Mouse (Mus musculus) midbrain, embryonic 14.5 days (tissue): ENCODE measurements around the gene Hk3. TPM values are rescaled to one million over a fixed set of nuclear protein-coding genes. Genes with fewer than 3 reads are reported as not detected.
A peak's percentile ranks its signal among the peaks of the same experiment; 100 is the strongest.

Experiments
- ATAC-seq: fragments of 200-750 bp; cut with Nextera tagmentation; 2 replicates; pipeline ENCODE4 v1.8.0; 2017; ENCODE audit warnings: moderate number of reproducible peaks, moderate library complexity; ENCODE audit not compliant: low FRiP score, low TSS enrichment
- DNase-seq: peaks from one replicate; pipeline ENCODE4 v3.0.0-alpha.2; 2015
- H3K27ac ChIP-seq: fragments of 300-500 bp; sonication (generic); replicated peaks from 2 replicates; pipeline ENCODE4 v1.5.1; 2014; ENCODE audit warnings: mild to moderate bottlenecking, low read depth, low read length, moderate library complexity
- H3K27me3 ChIP-seq: fragments of 300-500 bp; sonication (generic); 2 replicates; pipeline ENCODE4 v1.6.1; 2014; ENCODE audit warnings: low read length, control low read depth, mixed read lengths; ENCODE audit not compliant: control insufficient read depth, insufficient read depth
- H3K36me3 ChIP-seq: fragments of 300-500 bp; sonication (generic); 2 replicates; pipeline ENCODE4 v1.6.1; 2014; ENCODE audit warnings: low read length, control low read depth; ENCODE audit not compliant: control insufficient read depth, insufficient read depth
- H3K4me1 ChIP-seq: fragments of 300-500 bp; sonication (generic); 2 replicates; pipeline ENCODE4 v1.6.1; 2014; ENCODE audit warnings: mild to moderate bottlenecking, antibody characterized with exemption, low read length, control low read depth; ENCODE audit not compliant: control insufficient read depth, insufficient read depth
- H3K4me2 ChIP-seq: fragments of 300-500 bp; sonication (generic); 2 replicates; pipeline ENCODE4 v1.6.1; 2014; ENCODE audit warnings: mild to moderate bottlenecking, low read length, moderate library complexity
- H3K4me3 ChIP-seq: fragments of 300-500 bp; sonication (generic); replicated peaks from 2 replicates; pipeline ENCODE4 v1.5.1; 2014; ENCODE audit warnings: low read depth, low read length
- H3K9ac ChIP-seq: fragments of 300-500 bp; sonication (generic); replicated peaks from 2 replicates; pipeline ENCODE4 v1.6.1; 2014; ENCODE audit warnings: mild to moderate bottlenecking, low read length, moderate library complexity
- H3K9me3 ChIP-seq: fragments of 300-500 bp; sonication (generic); 2 replicates; pipeline ENCODE4 v1.6.1; 2016; ENCODE audit warnings: low read length, control low read depth, mixed read lengths; ENCODE audit not compliant: control insufficient read depth
- WGBS: fragments of 180-500 bp; shearing (Covaris S2); extraction: QIAGEN DNeasy Blood & Tissue Kit; methylation state at CpG from one replicate; pipeline ENCODE4 v1.1.7; 2014; 5-methylcytosine and 5-hydroxymethylcytosine counted together
- polyA plus RNA-seq: library from polyadenylated mRNA; unstranded; fragments of >200 nt; fragmentation: Nextera tagmentation; extraction: Ambion mirVana; gene quantifications from 2 replicates; pipeline ENCODE4 v1.2.1, GENCODE M21; 2014

Gene Hk3
- polyA plus RNA-seq, 1 experiment from 2014 or later: 1.1 TPM

GRCm38 (mm10) chr13:54970521-54971247, 50.5 kb downstream of the Hk3 start:
- DNase-seq (no peak), ATAC-seq (no peak)
- H3K4me2 ChIP-seq: no peak overlapping the region
- H3K9me3 ChIP-seq: no peaks in the 10 kb centered on the region
- 0 out of 2 replicates have a peak, but pooled peaks cover 4% of the 10 kb centered on the region for H3K27me3 ChIP-seq
- no peaks in the 10 kb centered on the region for H3K36me3 ChIP-seq
- no peak overlapping the region; the same call in 1 of the 2 replicates for H3K9ac ChIP-seq
- no peak overlapping the region for H3K27ac ChIP-seq
- peaks cover 27% of the 10 kb centered on the region for H3K4me1 ChIP-seq
- 34% methylated on average over 14 of the region's 14 CpGs for WGBS
- H3K4me3 ChIP-seq: no peak overlapping the region

GRCm38 (mm10) chr13:54969513-54969912, 51.7 kb downstream of the Hk3 start:
- 0 out of 2 replicates have a peak, but pooled peaks cover 4% of the 10 kb centered on the region for H3K27me3 ChIP-seq
- ATAC-seq: no peak
- H3K4me2 ChIP-seq: no peak overlapping the region
- no peak overlapping the region for H3K9ac ChIP-seq
- no peak overlapping the region for H3K4me3 ChIP-seq
- H3K9me3 ChIP-seq: no peaks in the 10 kb centered on the region
- WGBS: 43% methylated on average over 9 of the region's 9 CpGs
- peaks cover 24% of the 10 kb centered on the region for H3K4me1 ChIP-seq
- no peak overlapping the region for H3K27ac ChIP-seq
- H3K36me3 ChIP-seq: no peaks in the 10 kb centered on the region
- no peak for DNase-seq

GRCm38 (mm10) chr13:54968636-54969035, 52.5 kb downstream of the Hk3 start:
- DNase-seq: no peak
- ATAC-seq: no peak
- Histone ChIP-seq H3K9ac (no peak overlapping the region), H3K4me3 (no peak overlapping the region), H3K4me2 (no peak overlapping the region), H3K36me3 (no peaks in the 10 kb centered on the region), H3K4me1 (peaks cover 24% of the 10 kb centered on the region), H3K27me3 (0 out of 2 replicates have a peak, but pooled peaks cover 10% of the 10 kb centered on the region), H3K27ac (no peak overlapping the region), H3K9me3 (no peaks in the 10 kb centered on the region)
- WGBS: 71% methylated on average over 5 of the region's 5 CpGs

- Histone ChIP-seq H3K4me3 (no peak overlapping the region), H3K4me2 (no peak overlapping the region), H3K27me3 (0 out of 2 replicates have a peak, but pooled peaks cover 10% of the 10 kb centered on the region), H3K9ac (peak overlapping the region; percentile 23; the same call in 1 of the 2 replicates), H3K36me3 (no peaks in the 10 kb centered on the region), H3K9me3 (no peaks in the 10 kb centered on the region), H3K4me1 (peaks cover 24% of the 10 kb centered on the region), H3K27ac (peak overlapping the region; percentile 41)
- ATAC-seq (no peak), DNase-seq (no peak)
- WGBS: 12% methylated on average over 11 of the region's 11 CpGs
Measured at GRCm38 (mm10) chr13:54967501-54967900, 53.7 kb downstream of the Hk3 start.

- no peak for ATAC-seq
- no peak for DNase-seq
- H3K27ac ChIP-seq: no peak overlapping the region
- 0 out of 2 replicates have a peak, but pooled peaks cover 11% of the 10 kb centered on the region for H3K27me3 ChIP-seq
- no peak overlapping the region for H3K9ac ChIP-seq
- no peak overlapping the region for H3K4me2 ChIP-seq
- H3K36me3 ChIP-seq: no peaks in the 10 kb centered on the region
- peaks cover 20% of the 10 kb centered on the region for H3K4me1 ChIP-seq
- H3K9me3 ChIP-seq: no peaks in the 10 kb centered on the region
- H3K4me3 ChIP-seq: no peak overlapping the region
- 88% methylated on average over 6 of the region's 6 CpGs for WGBS
Measured at GRCm38 (mm10) chr13:54965256-54965655, 55.9 kb downstream of the Hk3 start.

- Histone ChIP-seq H3K4me1 (peaks cover 15% of the 10 kb centered on the region), H3K9ac (no peak overlapping the region), H3K4me2 (no peak overlapping the region), H3K4me3 (no peak overlapping the region), H3K36me3 (no peaks in the 10 kb centered on the region), H3K27me3 (peaks cover 35% of the 10 kb centered on the region), H3K9me3 (no peaks in the 10 kb centered on the region), H3K27ac (no peak overlapping the region)
- DNase-seq (no peak), ATAC-seq (no peak)
- 78% methylated on average over 3 of the region's 3 CpGs for WGBS
Measured at GRCm38 (mm10) chr13:54960491-54960890, 60.7 kb downstream of the Hk3 start.

GRCm38 (mm10) chr13:54959842-54960241, 61.3 kb downstream of the Hk3 start:
- no peak overlapping the region; the same call in 1 of the 2 replicates for H3K9ac ChIP-seq
- H3K4me2 ChIP-seq: no peak overlapping the region
- peaks cover 20% of the 10 kb centered on the region for H3K4me1 ChIP-seq
- no peak for DNase-seq
- H3K4me3 ChIP-seq: no peak overlapping the region
- H3K27me3 ChIP-seq: peaks cover 41% of the 10 kb centered on the region
- H3K9me3 ChIP-seq: no peaks in the 10 kb centered on the region
- ATAC-seq: no peak
- 58% methylated on average over 6 of the region's 6 CpGs for WGBS
- H3K36me3 ChIP-seq: no peaks in the 10 kb centered on the region
- no peak overlapping the region for H3K27ac ChIP-seq

GRCm38 (mm10) chr13:54959059-54959701, 62.0 kb downstream of the Hk3 start:
- DNase-seq (no peak), ATAC-seq (no peak)
- no peak overlapping the region for H3K27ac ChIP-seq
- peaks cover 20% of the 10 kb centered on the region for H3K4me1 ChIP-seq
- H3K4me2 ChIP-seq: no peak overlapping the region
- H3K36me3 ChIP-seq: no peaks in the 10 kb centered on the region
- no peaks in the 10 kb centered on the region for H3K9me3 ChIP-seq
- no peak overlapping the region for H3K9ac ChIP-seq
- 44% methylated on average over 15 of the region's 15 CpGs for WGBS
- peaks cover 45% of the 10 kb centered on the region for H3K27me3 ChIP-seq
- H3K4me3 ChIP-seq: no peak overlapping the region
